Comparison of ENCODE assay signal across 7 mouse cellular contexts in the genomic region with DNA sequence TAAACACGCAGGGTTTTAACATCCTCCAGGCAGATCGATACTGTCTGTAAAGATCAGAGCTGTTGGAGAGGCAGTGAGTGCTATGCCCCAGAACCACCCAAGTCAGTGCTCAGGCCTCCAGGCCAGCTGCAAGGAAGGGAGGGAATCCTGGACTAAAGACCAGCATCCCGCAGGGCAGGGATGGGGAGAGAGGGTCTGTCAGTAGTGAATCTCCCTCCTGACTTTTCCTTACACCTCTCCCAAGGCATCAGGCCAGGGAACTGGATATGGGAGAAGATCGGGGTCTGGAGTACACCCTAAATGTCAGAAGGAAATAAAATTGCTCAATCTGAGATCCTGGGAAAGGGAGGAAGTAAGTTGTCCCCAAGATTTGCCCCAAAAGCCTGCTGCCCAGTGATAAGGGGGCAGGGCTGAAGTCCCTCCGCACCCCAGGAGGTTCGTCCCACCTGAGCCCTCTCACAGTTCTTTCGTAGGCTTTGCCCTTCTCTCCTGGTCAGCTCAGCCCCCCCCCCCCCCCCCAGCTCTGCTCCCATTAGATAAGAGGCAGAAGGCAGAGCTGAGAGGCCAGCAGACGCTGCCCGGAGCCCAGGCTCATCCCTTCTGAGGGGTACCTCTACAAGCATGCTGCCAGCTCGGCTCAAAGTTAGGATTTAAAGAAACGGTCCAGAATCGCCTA. TPM values are rescaled to one million over a fixed set of nuclear protein-coding genes. Genes with fewer than 3 reads are reported as not detected.
DNase-seq lines count a peak whose midpoint lies in the region; ATAC-seq and TF ChIP-seq lines count a peak whose summit lies in the region.

No protein-coding gene starts in this region.

- H3K36me3 ChIP-seq in G1E (replicated peaks) = peaks cover 10% of the 10 kb centered on the region
- H3K36me3 ChIP-seq in hindbrain, embryonic 13.5 days = no peaks in the 10 kb centered on the region
- H3K36me3 ChIP-seq in midbrain, embryonic 11.5 days (ENCODE audit: control insufficient read depth, insufficient read depth, low read length) = no peaks in the 10 kb centered on the region

- peak overlapping the region; percentile 71; the same call in 1 of the 2 replicates for H3K4me3 ChIP-seq in G1E (ENCODE audit: low read depth, low read length)
- H3K4me3 ChIP-seq in cortical plate, adult 2 months (ENCODE audit: insufficient read depth, low read length) = peak overlapping the region; percentile 35; the same call in 1 of the 2 replicates
- H3K4me3 ChIP-seq in hindbrain, embryonic 13.5 days = peak overlapping the region; percentile 50
- H3K4me3 ChIP-seq in midbrain, embryonic 11.5 days (ENCODE audit: low read depth, low read length) = peak overlapping the region; percentile 48

- TF ChIP-seq POLR2A in cortical plate, adult 2 months (IDR thresholded peaks at IDR 0.05; ENCODE audit: extremely low read depth, insufficient read depth, low read length) = no peak

- DNase-seq in G1E (ENCODE audit: low spot score) = no peak
- DNase-seq in midbrain, embryonic 11.5 days (ENCODE audit: low spot score, missing footprints) = peak; percentile 88
- no peak for DNase-seq in urinary bladder, postnatal 36 days (ENCODE audit: low spot score in 2 of 2)
- no peak for DNase-seq in left cerebral cortex, adult 9 months (ENCODE audit: low spot score in 2 of 2)
- no peak for DNase-seq in gastrocnemius, postnatal 14 days

- WGBS in hindbrain, embryonic 13.5 days = 15% methylated on average over 12 of the region's 12 CpGs
- WGBS in midbrain, embryonic 11.5 days = 12% methylated on average over 12 of the region's 12 CpGs

- H3K9me3 ChIP-seq in G1E (replicated peaks) = no peaks in the 10 kb centered on the region
- no peaks in the 10 kb centered on the region for H3K9me3 ChIP-seq in hindbrain, embryonic 13.5 days
- H3K9me3 ChIP-seq in midbrain, embryonic 11.5 days (ENCODE audit: control insufficient read depth, low read length) = no peaks in the 10 kb centered on the region

- H3K27ac ChIP-seq in cortical plate, adult 2 months (ENCODE audit: insufficient read depth, low read length) = no peak overlapping the region
- H3K27ac ChIP-seq in hindbrain, embryonic 13.5 days = no peak overlapping the region
- no peak overlapping the region for H3K27ac ChIP-seq in midbrain, embryonic 11.5 days (ENCODE audit: low read depth, low read length)

- peak overlapping the region; percentile 83 for H3K4me2 ChIP-seq in hindbrain, embryonic 13.5 days
- peak overlapping the region; percentile 89 for H3K4me2 ChIP-seq in midbrain, embryonic 11.5 days

- intact Hi-C loops in gastrocnemius, postnatal 14 days (cut with DNase I; ENCODE audit: low total_unique reads) = no loop called here

- H3K9ac ChIP-seq in hindbrain, embryonic 13.5 days = peak overlapping the region; percentile 75
- peak overlapping the region; percentile 51; the same call in 1 of the 2 replicates for H3K9ac ChIP-seq in midbrain, embryonic 11.5 days (ENCODE audit: low read length)

- TF ChIP-seq CTCF in G1E (IDR thresholded peaks at IDR 0.05; ENCODE audit: low read depth, low read length) = no peak
- TF ChIP-seq CTCF in cortical plate, adult 2 months (IDR thresholded peaks at IDR 0.05; ENCODE audit: extremely low read depth, insufficient read depth, low read length) = no peak

- peaks cover 66% of the 10 kb centered on the region for H3K27me3 ChIP-seq in G1E (ENCODE audit: insufficient read depth, low read length)
- peaks cover 22% of the 10 kb centered on the region for H3K27me3 ChIP-seq in hindbrain, embryonic 13.5 days
- H3K27me3 ChIP-seq in midbrain, embryonic 11.5 days (ENCODE audit: control insufficient read depth, insufficient read depth, low read length) = peaks cover 7% of the 10 kb centered on the region; the same call in 1 of the 2 replicates

- peaks cover 55% of the 10 kb centered on the region for H3K4me1 ChIP-seq in G1E (ENCODE audit: insufficient read depth, low read depth, low read length)
- H3K4me1 ChIP-seq in cortical plate, adult 2 months (ENCODE audit: control insufficient read depth, insufficient read depth, low read length) = no peaks in the 10 kb centered on the region
- peaks cover 22% of the 10 kb centered on the region for H3K4me1 ChIP-seq in hindbrain, embryonic 13.5 days (replicated peaks)
- peaks cover 5% of the 10 kb centered on the region; the same call in 1 of the 2 replicates for H3K4me1 ChIP-seq in midbrain, embryonic 11.5 days (ENCODE audit: control insufficient read depth, insufficient read depth, low read length)

- ATAC-seq in G1E (ENCODE audit: extremely low read depth, insufficient number of reproducible peaks, low FRiP score, poor library complexity, severe bottlenecking) = peak; percentile 8; the same call in 1 of the 2 replicates
- ATAC-seq in hindbrain, embryonic 13.5 days (ENCODE audit: low FRiP score) = 0 out of 2 replicates have a peak, but pooled peaks have one; percentile 37
- ATAC-seq in midbrain, embryonic 11.5 days (ENCODE audit: low FRiP score) = peak; percentile 62

RNA-seq across cellular contexts. Expression of gene Prokr1, which starts 0.7 kb away (rescaled TPM):
- total RNA-seq in G1E (2014; fragmentation: Nextera tagmentation) (2.6 and 6.3 TPM in 2 replicates), G1E (2017) (1.9 and 3.3 TPM in 2 replicates)
- 0.24 and 0.33 TPM in 2 replicates for polyA plus RNA-seq in G1E (2012)
- 0.04 and 0.13 TPM in 2 replicates for polyA plus RNA-seq in cortical plate, adult 2 months (2012; rRNA removed)
- 2.2 and 3.1 TPM in 2 replicates for polyA plus RNA-seq in hindbrain, embryonic 13.5 days (2015; fragmentation: Nextera tagmentation; extraction: Ambion mirVana)
- 3.1 and 3.5 TPM in 2 replicates for polyA plus RNA-seq in midbrain, embryonic 11.5 days (2014; fragmentation: Nextera tagmentation; extraction: Ambion mirVana)
- total RNA-seq in gastrocnemius, postnatal 14 days (2021) = 1 to 10 TPM; 2.2 to 3.6 TPM

RNA-seq across cellular contexts. Expression of gene Arhgap25, which starts 56.8 kb away (rescaled TPM):
- total RNA-seq in G1E (2014; fragmentation: Nextera tagmentation) (20.3 and 22.8 TPM in 2 replicates), G1E (2017) (36.8 and 40.9 TPM in 2 replicates)
- 3.1 and 4.8 TPM in 2 replicates for polyA plus RNA-seq in G1E (2012)
- 6.2 and 7.0 TPM in 2 replicates for polyA plus RNA-seq in cortical plate, adult 2 months (2012; rRNA removed)
- 1.6 and 2.4 TPM in 2 replicates for polyA plus RNA-seq in hindbrain, embryonic 13.5 days (2015; fragmentation: Nextera tagmentation; extraction: Ambion mirVana)
- 1.7 and 2.3 TPM in 2 replicates for polyA plus RNA-seq in midbrain, embryonic 11.5 days (2014; fragmentation: Nextera tagmentation; extraction: Ambion mirVana)
- 1 to 10 TPM; 2.1 to 2.9 TPM for total RNA-seq in gastrocnemius, postnatal 14 days (2021)

Comparison
In these comparisons a context has a peak if more than half of its experiments do, and no peak if none do; other contexts are left out.
1. ATAC-seq: peak in every context shown above with its lines; median percentile 62 in midbrain, embryonic 11.5 days; 37 in hindbrain, embryonic 13.5 days; 8 in G1E.